Mouse (Mus musculus) macrophage (primary cell): ENCODE results near the gene Cth. TPM values are rescaled to one million over a fixed set of nuclear protein-coding genes. Genes with fewer than 3 reads are reported as not detected.

Source experiments
- H3K27ac ChIP-seq: fragments of 350-480 bp; formaldehyde crosslinking; 2 replicates; pipeline ENCODE4 v1.9.0; 2021
- H3K36me3 ChIP-seq: fragments of 350-480 bp; formaldehyde crosslinking; 2 replicates; pipeline ENCODE4 v1.9.0; 2021; ENCODE audit errors: inconsistent target
- H3K4me3 ChIP-seq: fragments of 350-480 bp; formaldehyde crosslinking; 2 replicates; pipeline ENCODE4 v1.9.0; 2021; ENCODE audit errors: inconsistent target
- H3K79me2 ChIP-seq: fragments of 350-480 bp; formaldehyde crosslinking; 2 replicates; pipeline ENCODE4 v1.9.0; 2021; ENCODE audit errors: inconsistent target
- WGBS: methylation state at CpG from one replicate; pipeline ENCODE4 v1.1.7; 2026; ENCODE audit warnings: inconsistent platforms; ENCODE audit not compliant: missing documents; 5-methylcytosine and 5-hydroxymethylcytosine counted together
- polyA plus RNA-seq: library from polyadenylated mRNA; stranded (reverse); fragments of 250-400 nt; gene quantifications from 3 replicates; pipeline ENCODE4 v1.2.4, GENCODE M21; 2018; ENCODE audit warnings: inconsistent platforms

Cth gene
- polyA plus RNA-seq, 1 experiment from 2014 or later: not detected

- no peak overlapping the region for H3K4me3 ChIP-seq
- 85% methylated on average over 4 of the region's 4 CpGs for WGBS
These were observed 41.8 kb downstream of the Cth start for GRCm38 (mm10) chr3:157883085-157883484.

GRCm38 (mm10) chr3:157881992-157882391 lies 42.9 kb downstream of the Cth start:
- Histone ChIP-seq H3K36me3 (no peaks in the 10 kb centered on the region), H3K27ac (no peak overlapping the region), H3K4me3 (no peak overlapping the region), H3K79me2 (no peaks in the 10 kb centered on the region)
- 96% methylated on average over 3 of the region's 3 CpGs for WGBS

More at GRCm38 (mm10) chr3:157883085-157883484, 41.8 kb downstream of the Cth start:
- H3K79me2 ChIP-seq: no peaks in the 10 kb centered on the region
- no peak overlapping the region for H3K27ac ChIP-seq
- H3K36me3 ChIP-seq: no peaks in the 10 kb centered on the region

DNA sequence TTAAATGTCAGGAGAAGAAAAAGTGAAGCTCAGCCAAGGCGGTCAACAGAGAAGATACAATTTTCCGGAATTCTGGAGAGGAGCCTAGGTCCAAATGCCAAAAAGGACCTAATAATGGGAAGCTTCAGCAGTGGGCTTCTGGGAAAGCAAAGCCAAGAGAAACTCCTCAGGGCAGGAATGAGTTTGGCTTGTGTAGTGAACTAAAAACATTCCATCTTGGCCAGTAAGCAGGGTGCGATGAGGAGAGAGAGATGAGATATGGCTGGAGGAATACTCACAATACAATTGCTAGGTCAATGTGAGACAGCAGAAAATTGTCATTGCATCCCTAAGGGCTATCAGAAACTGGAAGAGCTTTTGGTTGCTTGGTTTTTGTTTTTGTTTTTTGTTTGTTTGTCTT lies 43.9 kb downstream of the Cth start:
- WGBS: 100% methylated on average over 3 of the region's 3 CpGs
- Histone ChIP-seq H3K27ac (no peak overlapping the region), H3K4me3 (no peak overlapping the region), H3K79me2 (no peaks in the 10 kb centered on the region), H3K36me3 (no peaks in the 10 kb centered on the region)

- no peaks in the 10 kb centered on the region for H3K36me3 ChIP-seq
- no peak overlapping the region for H3K4me3 ChIP-seq
- H3K79me2 ChIP-seq: no peaks in the 10 kb centered on the region
- no peak overlapping the region for H3K27ac ChIP-seq
These were observed 47.0 kb downstream of the Cth start for GRCm38 (mm10) chr3:157877847-157878246.

DNA sequence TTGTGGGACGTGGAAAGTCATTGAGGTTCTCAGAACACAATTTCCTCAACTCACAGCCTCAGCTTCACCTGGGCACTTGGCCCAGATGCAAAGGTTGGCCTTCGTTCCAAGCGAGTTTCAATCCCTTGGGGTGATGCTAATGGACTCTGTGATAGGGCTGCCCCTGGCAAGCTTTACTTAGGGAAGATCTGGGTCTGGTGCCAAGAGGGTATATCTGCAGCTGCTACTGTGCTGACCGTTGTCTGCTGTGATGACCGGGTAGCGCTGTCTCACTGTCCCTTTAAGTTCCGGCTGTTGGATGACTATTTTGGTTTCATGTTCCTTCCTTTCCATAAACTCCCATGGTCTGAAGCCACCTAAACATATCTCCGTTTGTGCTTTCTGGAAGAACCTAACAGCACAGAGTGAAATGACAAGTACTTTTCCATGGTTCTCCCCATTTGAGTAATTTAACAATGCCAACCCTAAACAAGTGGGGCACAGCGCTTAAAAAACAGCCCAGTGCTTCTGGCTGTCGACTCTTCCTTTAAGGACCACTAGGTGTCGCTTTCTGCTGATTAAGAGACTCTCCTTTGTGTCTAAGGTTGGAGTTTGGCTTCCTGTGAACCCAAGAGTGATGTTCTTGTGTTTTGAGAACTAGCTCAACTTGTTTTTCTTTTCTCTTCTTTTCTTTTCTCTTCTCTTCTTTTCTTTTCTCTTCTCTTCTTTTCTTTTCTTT lies 48.3 kb downstream of the Cth start:
- no peak overlapping the region for H3K4me3 ChIP-seq
- H3K79me2 ChIP-seq: no peaks in the 10 kb centered on the region
- no peak overlapping the region for H3K27ac ChIP-seq
- no peaks in the 10 kb centered on the region for H3K36me3 ChIP-seq
- 58% methylated on average over 11 of the region's 11 CpGs for WGBS

DNA sequence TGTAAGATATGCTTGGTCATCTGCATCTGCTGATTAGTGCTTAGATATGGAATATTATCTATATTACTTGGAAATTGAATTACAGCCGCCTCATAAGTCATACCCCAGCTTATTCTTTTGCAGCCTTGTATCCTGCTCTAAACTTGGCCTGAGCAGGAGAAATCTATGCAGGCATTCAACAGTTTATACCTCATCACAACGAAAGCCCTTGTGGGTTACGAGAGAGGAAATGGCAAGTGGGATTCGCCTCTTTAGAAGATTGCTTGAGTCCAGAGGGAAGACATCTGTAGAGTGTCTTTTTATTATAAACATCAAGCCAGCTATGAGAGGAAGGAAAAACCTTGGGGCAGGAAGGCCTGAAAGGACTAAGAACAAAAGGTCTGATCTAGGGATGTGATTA lies 52.0 kb downstream of the Cth start:
- H3K79me2 ChIP-seq: no peaks in the 10 kb centered on the region
- no peak overlapping the region for H3K4me3 ChIP-seq
- WGBS: 76% methylated on average over 4 of the region's 4 CpGs

GRCm38 (mm10) chr3:157867836-157868235 lies 57.0 kb downstream of the Cth start:
- no peaks in the 10 kb centered on the region for H3K36me3 ChIP-seq
- no peak overlapping the region for H3K27ac ChIP-seq
- no peak overlapping the region for H3K4me3 ChIP-seq
- 95% methylated on average over 2 of the region's 2 CpGs for WGBS
- no peaks in the 10 kb centered on the region for H3K79me2 ChIP-seq

More for the DNA sequence above, 52.0 kb downstream of the Cth start:
- no peaks in the 10 kb centered on the region for H3K36me3 ChIP-seq
- no peak overlapping the region for H3K27ac ChIP-seq

DNA sequence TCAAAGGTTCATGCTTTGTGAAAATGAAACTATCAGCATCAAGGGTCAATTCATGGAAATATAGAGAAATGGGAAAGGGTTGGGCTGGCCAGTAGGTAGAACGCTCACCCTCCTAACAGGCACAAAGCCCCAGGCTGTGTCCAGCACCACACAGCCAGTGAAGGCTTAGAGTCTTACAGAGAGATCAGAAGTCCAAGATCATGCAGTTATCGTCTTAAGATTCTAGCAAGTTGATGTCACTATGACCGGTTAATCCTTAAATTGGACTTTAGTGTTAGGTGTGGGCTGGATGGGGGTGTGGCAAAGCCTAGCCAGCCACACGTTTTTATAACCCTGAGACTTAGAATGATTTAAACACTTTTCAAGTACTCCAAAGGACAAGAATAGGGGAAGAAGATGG lies 58.6 kb downstream of the Cth start:
- Histone ChIP-seq H3K27ac (no peak overlapping the region), H3K79me2 (no peaks in the 10 kb centered on the region), H3K36me3 (no peaks in the 10 kb centered on the region), H3K4me3 (no peak overlapping the region)
- WGBS: 63% methylated on average over 4 of the region's 4 CpGs

GRCm38 (mm10) chr3:157865848-157866247 lies 59.0 kb downstream of the Cth start:
- H3K4me3 ChIP-seq: no peak overlapping the region
- no peaks in the 10 kb centered on the region for H3K36me3 ChIP-seq
- no peak overlapping the region for H3K27ac ChIP-seq
- H3K79me2 ChIP-seq: no peaks in the 10 kb centered on the region
- 83% methylated on average over 2 of the region's 2 CpGs for WGBS

DNA sequence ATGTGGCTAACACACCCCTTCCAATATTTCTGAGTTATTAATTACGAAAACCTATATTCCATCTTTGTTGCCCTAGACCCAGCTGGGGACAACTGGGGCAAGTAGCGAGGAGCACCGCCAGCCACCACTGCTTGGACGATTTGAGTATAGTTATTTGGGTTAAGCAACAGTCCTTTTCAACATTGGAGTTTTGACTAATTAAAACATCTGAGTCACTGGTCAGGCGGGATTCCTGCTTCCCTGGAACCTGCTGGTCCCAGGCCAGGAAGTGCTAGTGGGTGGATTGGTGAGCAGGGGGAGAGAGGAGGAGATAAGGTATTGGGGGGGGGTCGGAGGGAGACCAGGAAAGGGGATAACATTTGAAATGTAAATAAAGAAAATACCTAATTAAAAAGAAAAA lies 59.4 kb downstream of the Cth start:
- 73% methylated on average over 6 of the region's 6 CpGs for WGBS
- Histone ChIP-seq H3K79me2 (no peaks in the 10 kb centered on the region), H3K4me3 (no peak overlapping the region), H3K36me3 (no peaks in the 10 kb centered on the region), H3K27ac (no peak overlapping the region)

DNA sequence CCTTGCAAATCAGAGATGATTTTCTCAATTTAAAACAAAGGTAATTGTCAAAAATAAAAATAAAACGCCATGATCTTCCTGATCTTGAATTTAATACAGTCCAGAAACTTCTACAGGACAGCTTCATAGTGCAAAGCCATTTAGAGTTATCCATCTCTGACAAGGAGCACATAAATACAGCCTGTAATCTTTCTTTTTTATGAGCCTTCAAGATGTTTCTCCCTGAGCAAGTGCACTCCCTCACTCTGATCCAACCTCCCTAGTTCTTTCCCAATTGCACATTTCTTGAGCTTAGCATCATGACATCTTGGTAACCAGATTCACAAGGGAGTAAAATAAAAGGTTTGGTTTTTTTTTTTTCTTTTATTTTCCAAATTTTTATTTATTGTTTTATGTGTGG lies 72.1 kb downstream of the Cth start:
- 46% methylated on average over 1 of the region's 1 CpGs for WGBS
- Histone ChIP-seq H3K79me2 (no peaks in the 10 kb centered on the region), H3K36me3 (no peaks in the 10 kb centered on the region), H3K27ac (no peak overlapping the region), H3K4me3 (no peak overlapping the region)

DNA sequence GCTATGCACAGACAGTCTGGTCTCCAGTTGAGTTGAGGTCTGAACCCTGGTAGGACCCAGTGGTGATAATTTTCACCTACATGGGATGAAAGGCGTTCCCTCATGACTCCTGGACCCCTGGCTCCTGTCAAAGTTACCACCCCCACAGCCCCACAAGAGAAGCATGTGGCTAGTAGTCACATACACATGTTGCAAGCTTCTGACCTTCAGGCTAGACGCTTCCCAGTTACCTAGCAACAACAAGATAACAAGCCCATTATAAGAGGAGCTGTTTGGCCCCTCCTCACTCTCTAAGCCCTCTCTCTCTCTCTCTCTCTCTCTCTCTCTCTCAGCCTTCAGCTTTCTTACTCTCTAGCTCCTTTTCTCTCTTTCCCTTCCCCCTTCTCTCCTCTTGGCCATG lies 76.4 kb downstream of the Cth start:
- no peak overlapping the region for H3K4me3 ChIP-seq
- no peak overlapping the region for H3K27ac ChIP-seq
- 66% methylated on average over 2 of the region's 2 CpGs for whole genome bisulfite sequencing
- no peaks in the 10 kb centered on the region for H3K36me3 ChIP-seq
- H3K79me2 ChIP-seq: no peaks in the 10 kb centered on the region

DNA sequence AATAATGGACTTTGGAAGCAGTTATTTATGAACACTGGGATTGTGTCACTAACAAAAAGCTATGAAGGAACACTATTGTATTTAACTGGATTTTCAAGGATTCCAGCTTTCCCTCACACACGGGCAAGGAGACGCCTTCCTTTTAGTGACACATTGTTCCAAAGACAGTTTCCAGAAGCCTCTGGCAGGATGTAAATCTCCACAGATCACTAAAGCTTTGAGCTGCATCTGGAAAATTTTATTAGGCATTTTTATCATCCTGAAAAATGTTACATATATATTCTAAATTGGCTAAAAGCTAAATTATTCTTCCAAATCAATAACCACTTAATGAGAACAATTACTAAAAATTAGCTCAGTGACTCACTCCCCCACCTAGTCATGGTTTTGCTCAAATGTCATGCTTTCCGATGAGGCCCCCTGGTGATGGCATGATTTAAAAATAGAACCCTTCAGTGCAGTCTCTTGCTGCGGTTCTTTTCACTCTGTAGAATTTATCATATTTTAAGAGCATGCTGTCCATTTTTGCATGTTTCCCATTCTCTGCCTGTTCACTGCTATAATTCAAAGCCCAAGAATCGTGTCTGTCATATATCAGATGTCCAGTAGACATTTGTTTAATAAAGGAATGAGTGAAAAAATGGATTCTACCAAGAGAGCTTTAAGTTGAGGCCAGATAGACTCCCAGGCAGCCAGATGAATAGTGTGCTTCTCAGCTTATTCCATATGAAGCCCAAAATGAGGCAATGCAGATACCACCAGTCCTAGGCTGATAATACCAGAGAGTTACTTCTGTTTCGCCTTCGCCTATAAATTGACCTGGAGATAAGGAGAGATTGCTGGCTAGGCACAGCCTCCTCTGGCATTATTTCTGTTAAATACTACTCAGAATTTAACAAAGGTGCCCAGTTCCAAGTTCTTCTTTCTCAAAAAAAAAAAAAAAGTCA lies 77.3 kb downstream of the Cth start:
- H3K79me2 ChIP-seq: no peaks in the 10 kb centered on the region
- WGBS: 82% methylated on average over 6 of the region's 7 CpGs
- H3K4me3 ChIP-seq: no peak overlapping the region
- H3K27ac ChIP-seq: no peak overlapping the region
- no peaks in the 10 kb centered on the region for H3K36me3 ChIP-seq
